Mouse (Mus musculus) CH12.LX (cell line): ENCODE results near the gene Vta1. TPM values are rescaled to one million over a fixed set of nuclear protein-coding genes. Genes with fewer than 3 reads are reported as not detected.

ENCODE experiments used
- DNase-seq: peaks from one replicate; pipeline ENCODE4 v3.0.0-alpha.2; 2013; ENCODE audit errors: extremely low read depth
- H3K27ac ChIP-seq: 2 replicates; pipeline ENCODE4 v1.5.1; 2012; ENCODE audit warnings: low read depth, mild to moderate bottlenecking, control low read depth, moderate library complexity; ENCODE audit not compliant: insufficient read depth
- H3K27me3 ChIP-seq: replicated peaks from 2 replicates; pipeline ENCODE3; 2012; ENCODE audit warnings: inconsistent platforms
- H3K36me3 ChIP-seq, 2 experiments: replicated peaks in 1 of 2; 2 replicates each; pipeline versions ENCODE3 to v1.6.1; 2012; ENCODE audit warnings: inconsistent platforms in 1 of 2, low read length in 1 of 2, mild to moderate bottlenecking in 1 of 2, mixed read lengths in 1 of 2, moderate library complexity in 1 of 2; ENCODE audit not compliant: control insufficient read depth in 1 of 2, insufficient read depth in 1 of 2
- H3K4me1 ChIP-seq, 2 experiments: 2 replicates each; pipeline ENCODE4 v1.6.1; 2012; ENCODE audit warnings: inconsistent platforms in 1 of 2, moderate library complexity in 1 of 2; ENCODE audit not compliant: insufficient read depth in 2 of 2, control insufficient read depth in 1 of 2
- H3K4me2 ChIP-seq: 2 replicates; pipeline ENCODE4 v1.6.1; 2012; ENCODE audit warnings: low read depth, mild to moderate bottlenecking, control low read depth; ENCODE audit not compliant: poor library complexity, insufficient read depth, severe bottlenecking
- H3K4me3 ChIP-seq, 3 experiments: fragments of 150-350 bp in 1 of 3; sonication (generic) in 1 of 3; replicated peaks in 1 of 3; 2 replicates each; pipeline versions ENCODE3 to v1.5.1; 2011 to 2012; ENCODE audit warnings: low read depth in 2 of 3, low read length in 2 of 3, mild to moderate bottlenecking in 2 of 3, moderate library complexity in 2 of 3, control low read depth in 1 of 3, improper control_type of control experiment in 1 of 3, inconsistent platforms in 1 of 3, mixed read lengths in 1 of 3; ENCODE audit not compliant: poor library complexity in 1 of 3
- H3K79me2 ChIP-seq: replicated peaks from 2 replicates; pipeline ENCODE4 v1.6.1; 2012; ENCODE audit warnings: mild to moderate bottlenecking, moderate library complexity; ENCODE audit not compliant: control insufficient read depth, poor library complexity, insufficient read depth, severe bottlenecking; ENCODE audit errors: extremely low read depth
- H3K9ac ChIP-seq: 2 replicates; pipeline ENCODE4 v1.6.1; 2012; ENCODE audit warnings: low read depth, mild to moderate bottlenecking, control low read depth, moderate library complexity; ENCODE audit not compliant: insufficient read depth
- H3K9me3 ChIP-seq: replicated peaks from 2 replicates; pipeline ENCODE3; 2012; ENCODE audit warnings: low read length, inconsistent platforms, mixed read lengths
- BHLHE40 ChIP-seq: IDR thresholded peaks from 2 replicates; pipeline ENCODE4 v1.6.1; 2011; ENCODE audit warnings: mild to moderate bottlenecking, low read depth, low read length, improper control_type of control experiment
- CHD2 ChIP-seq: IDR thresholded peaks from 2 replicates; pipeline ENCODE4 v1.6.1; 2011; ENCODE audit warnings: low read length, improper control_type of control experiment
- CTCF ChIP-seq, 2 experiments: IDR thresholded peaks in 1 of 2; conservative IDR thresholded peaks in 1 of 2; 2 replicates each; pipeline ENCODE4 v1.5.1; 2011 to 2012; ENCODE audit warnings: low read depth in 2 of 2, low read length in 2 of 2, improper control_type of control experiment in 1 of 2, inconsistent platforms in 1 of 2, mild to moderate bottlenecking in 1 of 2, moderate library complexity in 1 of 2
- E2F4 ChIP-seq: IDR thresholded peaks from 2 replicates; pipeline ENCODE4 v1.6.1; 2011; ENCODE audit warnings: low read depth, low read length, improper control_type of control experiment; ENCODE audit not compliant: insufficient replicate concordance
- ELF1 ChIP-seq: IDR thresholded peaks from 2 replicates; pipeline ENCODE4 v1.6.1; 2014; ENCODE audit warnings: low read depth, mild to moderate bottlenecking, inconsistent platforms, low read length, improper control_type of control experiment
- EP300 ChIP-seq: IDR thresholded peaks from 2 replicates; pipeline ENCODE4 v1.6.1; 2011; ENCODE audit warnings: low read length, improper control_type of control experiment
- ETS1 ChIP-seq: conservative IDR thresholded peaks from 2 replicates; pipeline ENCODE4 v1.6.1; 2012; ENCODE audit warnings: low read depth, mild to moderate bottlenecking, inconsistent platforms, low read length, improper control_type of control experiment, moderate library complexity
- GABPA ChIP-seq: IDR thresholded peaks from 2 replicates; pipeline ENCODE4 v1.6.1; 2012; ENCODE audit warnings: low read depth, low read length, improper control_type of control experiment, inconsistent platforms; ENCODE audit not compliant: insufficient replicate concordance
- HCFC1 ChIP-seq: IDR thresholded peaks from 2 replicates; pipeline ENCODE4 v1.6.1; 2012; ENCODE audit warnings: low read depth, mild to moderate bottlenecking, inconsistent platforms, low read length, improper control_type of control experiment
- IRF4 ChIP-seq: IDR thresholded peaks from 2 replicates; pipeline ENCODE4 v1.6.1; 2014; ENCODE audit warnings: low read depth, mild to moderate bottlenecking, inconsistent platforms, low read length, improper control_type of control experiment
- JUN ChIP-seq: IDR thresholded peaks from 2 replicates; pipeline ENCODE4 v1.6.1; 2011; ENCODE audit warnings: low read depth, mild to moderate bottlenecking, low read length, improper control_type of control experiment, moderate library complexity; ENCODE audit not compliant: insufficient read depth
- JUND ChIP-seq: conservative IDR thresholded peaks from 2 replicates; pipeline ENCODE4 v1.6.1; 2011; ENCODE audit warnings: low read depth, low read length, improper control_type of control experiment
- KAT2A ChIP-seq: IDR thresholded peaks from 2 replicates; pipeline ENCODE4 v1.6.1; 2012; ENCODE audit warnings: low read length, improper control_type of control experiment, inconsistent platforms; ENCODE audit not compliant: insufficient replicate concordance
- MAFK ChIP-seq: IDR thresholded peaks from 2 replicates; pipeline ENCODE4 v1.6.1; 2011; ENCODE audit warnings: low read length, improper control_type of control experiment; ENCODE audit not compliant: insufficient replicate concordance
- MAX ChIP-seq: IDR thresholded peaks from 2 replicates; pipeline ENCODE4 v1.6.1; 2011; ENCODE audit warnings: low read length, improper control_type of control experiment
- MAZ ChIP-seq: IDR thresholded peaks from 2 replicates; pipeline ENCODE4 v1.6.1; 2012; ENCODE audit warnings: low read depth, mild to moderate bottlenecking, inconsistent platforms, low read length, improper control_type of control experiment, moderate library complexity
- MEF2A ChIP-seq: IDR thresholded peaks from 2 replicates; pipeline ENCODE4 v1.6.1; 2014; ENCODE audit warnings: low read depth, mild to moderate bottlenecking, inconsistent platforms, low read length, improper control_type of control experiment, borderline replicate concordance
- MXI1 ChIP-seq: IDR thresholded peaks from 2 replicates; pipeline ENCODE4 v1.6.1; 2011; ENCODE audit warnings: mild to moderate bottlenecking, low read depth, low read length, improper control_type of control experiment
- MYC ChIP-seq: IDR thresholded peaks from 2 replicates; pipeline ENCODE4 v1.6.1; 2011; ENCODE audit warnings: low read depth, mild to moderate bottlenecking, improper control_type of control experiment, low read length
- NELFE ChIP-seq: IDR thresholded peaks from 2 replicates; pipeline ENCODE4 v1.6.1; 2011; ENCODE audit warnings: low read depth, low read length, improper control_type of control experiment
- NRF1 ChIP-seq: IDR thresholded peaks from 2 replicates; pipeline ENCODE4 v1.6.1; 2014; ENCODE audit warnings: low read depth, mild to moderate bottlenecking, inconsistent platforms, low read length, improper control_type of control experiment, moderate library complexity
- PAX5 ChIP-seq: IDR thresholded peaks from 2 replicates; pipeline ENCODE4 v1.6.1; 2012; ENCODE audit warnings: low read length, inconsistent platforms, mixed read lengths
- POLR2A ChIP-seq: IDR thresholded peaks from 2 replicates; pipeline ENCODE4 v1.6.1; 2011; ENCODE audit warnings: low read depth, mild to moderate bottlenecking, improper control_type of control experiment, low read length
- POLR2AphosphoS2 ChIP-seq: IDR thresholded peaks from 2 replicates; pipeline ENCODE4 v1.6.1; 2011; ENCODE audit warnings: low read depth, low read length, improper control_type of control experiment
- RAD21 ChIP-seq: IDR thresholded peaks from 2 replicates; pipeline ENCODE4 v1.6.1; 2011; ENCODE audit warnings: low read depth, mild to moderate bottlenecking, low read length, improper control_type of control experiment, moderate library complexity
- RCOR1 ChIP-seq: conservative IDR thresholded peaks from 2 replicates; pipeline ENCODE4 v1.6.1; 2012; ENCODE audit warnings: low read depth, mild to moderate bottlenecking, inconsistent platforms, low read length, improper control_type of control experiment
- SIN3A ChIP-seq: IDR thresholded peaks from 2 replicates; pipeline ENCODE4 v1.6.1; 2012; ENCODE audit warnings: low read length, improper control_type of control experiment, inconsistent platforms
- SMC3 ChIP-seq: IDR thresholded peaks from 2 replicates; pipeline ENCODE4 v1.6.1; 2011; ENCODE audit warnings: low read depth, low read length, improper control_type of control experiment
- TBP ChIP-seq: conservative IDR thresholded peaks from 2 replicates; pipeline ENCODE4 v1.6.1; 2011; ENCODE audit warnings: low read depth, low read length, improper control_type of control experiment
- TCF12 ChIP-seq: IDR thresholded peaks from 2 replicates; pipeline ENCODE4 v1.6.1; 2014; ENCODE audit warnings: low read depth, mild to moderate bottlenecking, inconsistent platforms, low read length, improper control_type of control experiment
- UBTF ChIP-seq: IDR thresholded peaks from 2 replicates; pipeline ENCODE4 v1.6.1; 2012; ENCODE audit warnings: low read depth, mild to moderate bottlenecking, inconsistent platforms, low read length, improper control_type of control experiment, moderate library complexity
- USF1 ChIP-seq: IDR thresholded peaks from 2 replicates; pipeline ENCODE4 v1.6.1; 2014; ENCODE audit warnings: low read depth, mild to moderate bottlenecking, inconsistent platforms, low read length, improper control_type of control experiment
- USF2 ChIP-seq: conservative IDR thresholded peaks from 2 replicates; pipeline ENCODE4 v1.6.1; 2011; ENCODE audit warnings: low read depth, low read length, improper control_type of control experiment
- ZC3H11A ChIP-seq: IDR thresholded peaks from 2 replicates; pipeline ENCODE4 v1.6.1; 2012; ENCODE audit warnings: low read depth, mild to moderate bottlenecking, inconsistent platforms, low read length, improper control_type of control experiment
- ZKSCAN1 ChIP-seq: IDR thresholded peaks from 2 replicates; pipeline ENCODE4 v1.6.1; 2012; ENCODE audit warnings: low read depth, inconsistent platforms, low read length, improper control_type of control experiment, borderline replicate concordance
- ZMIZ1 ChIP-seq: IDR thresholded peaks from 2 replicates; pipeline ENCODE4 v1.6.1; 2012; ENCODE audit warnings: low read depth, mild to moderate bottlenecking, inconsistent platforms, low read length, improper control_type of control experiment
- ZNF384 ChIP-seq: IDR thresholded peaks from 2 replicates; pipeline ENCODE4 v1.6.1; 2012; ENCODE audit warnings: low read depth, low read length, improper control_type of control experiment, inconsistent platforms
- dilution Hi-C: fragments of 300-500 bp; cut with MboI; formaldehyde crosslinking; loops from 2 replicates; pipeline ENCODE4 v1.14.3; 2020; ENCODE audit warnings: low sequenced_read_pairs; ENCODE audit not compliant: extremely low pct_unique_long_range_greater_than_20kb, extremely low pct_ligation_motif_present
- in situ Hi-C: fragments of 300-500 bp; cut with MboI; formaldehyde crosslinking; loops from 3 replicates; pipeline ENCODE4 v1.14.3; 2019; ENCODE audit warnings: low sequenced_read_pairs, low pct_ligation_motif_present, low pct_unique_long_range_greater_than_20kb, mixed read lengths
- polyA plus RNA-seq: library from polyadenylated mRNA; unstranded; fragments of >175 nt; gene quantifications from 2 replicates; pipeline ENCODE4 v1.2.1, GENCODE M21; 2012; ENCODE audit warnings: low read depth; ENCODE audit not compliant: insufficient read length
- total RNA-seq, 2 experiments: library from RNA; depleted of rRNA; stranded (reverse); fragments of 300-350 nt in 1 of 2; fragments of >200 nt in 1 of 2; gene quantifications; 2 replicates each; pipeline ENCODE4 v1.2.3; 2012 to 2014

The Vta1 gene
- 49.8 and 50.0 TPM in 2 replicates for total RNA-seq (2012; rRNA removed)
- total RNA-seq (2014; rRNA removed), result 82.1 and 97.9 TPM in 2 replicates
- polyA plus RNA-seq, result 79.6 and 91.7 TPM in 2 replicates

DNA sequence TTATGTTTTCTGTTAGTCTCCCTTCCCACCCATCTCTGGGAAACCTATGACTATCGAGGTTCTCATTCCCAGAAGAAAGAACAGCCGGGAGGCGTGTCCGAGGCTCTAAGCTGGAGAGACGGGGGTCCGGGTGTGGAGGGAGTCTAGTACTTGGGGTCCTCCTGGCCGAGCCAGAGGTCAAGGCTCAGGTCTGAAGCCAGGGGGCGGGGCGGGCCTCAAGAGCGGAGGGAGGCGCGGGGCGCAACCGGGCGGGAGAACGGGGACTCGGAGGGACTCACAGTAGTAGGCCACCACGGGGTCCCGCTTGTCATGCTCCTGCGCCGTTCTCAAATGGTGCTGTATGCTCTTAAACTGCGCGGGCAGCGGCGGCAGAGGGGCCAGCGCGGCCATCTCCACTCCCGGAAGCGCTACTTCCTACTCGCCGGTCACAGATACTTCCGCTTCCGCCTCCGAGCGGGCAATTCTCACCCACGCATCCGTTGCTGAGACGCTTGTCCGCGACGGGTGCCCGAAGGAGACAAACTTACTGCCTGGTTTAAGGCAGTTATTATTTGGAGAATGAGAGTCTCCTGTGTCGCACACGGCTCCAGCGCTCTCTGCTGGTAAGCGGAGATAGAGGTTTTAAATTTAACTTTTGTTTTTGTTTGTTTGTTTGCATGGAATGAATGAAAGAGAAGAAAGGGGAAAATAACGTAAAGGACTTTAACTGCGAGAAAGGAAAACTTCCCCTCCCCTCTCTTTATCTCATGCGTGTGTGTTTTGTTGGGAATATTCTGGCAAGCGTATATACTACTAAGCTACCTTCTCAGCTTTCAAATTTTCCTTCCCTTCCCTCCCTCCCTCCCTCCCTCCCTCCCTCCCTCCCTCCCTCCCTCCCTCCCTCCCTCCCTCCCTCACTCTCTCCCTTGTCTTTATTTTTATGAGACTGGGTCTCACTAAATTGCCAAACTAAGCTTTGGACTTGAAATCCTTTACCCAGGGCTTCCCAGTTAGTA lies at the start of gene Vta1, which contains the start of gene Nmbr:
Vta1 (minus strand) TSS at position 489 of the 995 bp plus-strand sequence.
Nmbr (plus strand) TSS at position 520 of the 995 bp plus-strand sequence.
- Histone ChIP-seq H3K9me3 (no peaks in the 10 kb centered on the region), H3K4me3 (peak within 1 kb of the TSS; percentile 83 to 92 (median 85)), H3K4me1 (peaks cover 0 to 13% of the 10 kb centered on the region in 2 experiments; a peak in 2 of 4 replicates), H3K79me2 (peaks cover 26% of the 10 kb centered on the region), H3K9ac (peak within 1 kb of the TSS; percentile 94), H3K27ac (peak within 1 kb of the TSS; percentile 44; the same call in 1 of the 2 replicates), H3K27me3 (no peaks in the 10 kb centered on the region), H3K4me2 (peak within 1 kb of the TSS; percentile 98), H3K36me3 (peaks cover 0 to 10% of the 10 kb centered on the region in 2 experiments)
- dilution Hi-C loops (no loop called here), in situ Hi-C loops (loop anchor here (10.0 kb wide), 1 partner anchor 281 kb away; no protein-coding TSS in a partner anchor)
- peak; percentile 94 for DNase-seq
- peak; percentile 91 for TF ChIP-seq RAD21
- TF ChIP-seq USF2, result no peak
- TF ChIP-seq SIN3A, result peak; percentile 95
- TF ChIP-seq JUN, result no peak
- TF ChIP-seq BHLHE40, result no peak; the same call in 1 of the 2 replicates
- TF ChIP-seq MAX, result no peak
- TF ChIP-seq MAZ, result peak; percentile 51; the same call in 1 of the 2 replicates
- peak in 1 of 2 experiments; percentile 91; a peak in 2 of 4 replicates for TF ChIP-seq CTCF (conservative IDR thresholded peaks at IDR 0.05 in 1 of 2, IDR thresholded peaks at IDR 0.05 in 1 of 2; ENCODE audit: low read depth in 2 of 2, low read length in 2 of 2)
- peak; percentile 53; the same call in 1 of the 2 replicates for TF ChIP-seq NRF1
- TF ChIP-seq HCFC1, result peak; percentile 90
- no peak for TF ChIP-seq NELFE
- no peak for TF ChIP-seq EP300
- TF ChIP-seq POLR2A, result peak; percentile 72
- TF ChIP-seq PAX5, result no peak
- TF ChIP-seq GABPA, result no peak
- TF ChIP-seq ZNF384, result no peak
- peak; percentile 56; the same call in 1 of the 2 replicates for TF ChIP-seq TCF12
- TF ChIP-seq KAT2A, result peak; percentile 76; the same call in 1 of the 2 replicates
- no peak for TF ChIP-seq MEF2A
- no peak for TF ChIP-seq ZMIZ1
- no peak for TF ChIP-seq USF1
- no peak for TF ChIP-seq POLR2AphosphoS2
- no peak for TF ChIP-seq ZKSCAN1
- peak; percentile 13; the same call in 1 of the 2 replicates for TF ChIP-seq CHD2
- TF ChIP-seq SMC3, result peak; percentile 82
- TF ChIP-seq RCOR1, result no peak
- TF ChIP-seq TBP, result no peak
- TF ChIP-seq ELF1, result peak; percentile 100
- peak; percentile 79 for TF ChIP-seq MXI1
- peak; percentile 1; the same call in 1 of the 2 replicates for TF ChIP-seq ETS1
- TF ChIP-seq JUND, result no peak
- TF ChIP-seq ZC3H11A, result peak; percentile 27
- TF ChIP-seq UBTF, result no peak
- TF ChIP-seq MYC, result no peak
- TF ChIP-seq IRF4, result peak; percentile 54; the same call in 1 of the 2 replicates
- no peak for TF ChIP-seq MAFK
- TF ChIP-seq E2F4, result no peak
